ENCODE assay signal across 28 mouse cellular contexts in the genomic region with DNA sequence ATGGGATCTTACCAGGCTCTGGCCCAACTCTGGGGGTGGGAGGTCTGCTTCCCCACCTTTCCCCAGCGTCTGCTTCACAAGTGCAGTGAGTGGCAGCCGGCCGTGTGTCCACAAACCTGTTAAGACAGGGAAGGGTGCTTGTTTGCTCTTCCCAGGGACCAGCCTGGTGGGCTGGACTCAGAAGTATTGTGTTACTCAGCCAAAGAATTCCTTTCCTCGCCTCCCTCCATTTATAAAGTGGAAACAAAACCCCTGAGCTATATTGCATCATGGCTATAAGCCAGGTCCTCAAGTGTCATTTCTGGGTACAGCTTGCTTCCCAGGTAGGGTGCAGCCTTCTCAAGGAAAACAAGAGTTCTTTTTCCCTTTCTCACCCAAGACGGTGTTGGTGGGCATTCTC. TPM values are rescaled to one million over a fixed set of nuclear protein-coding genes. Genes with fewer than 3 reads are reported as not detected.
DNase-seq lines count a peak whose midpoint lies in the region; ATAC-seq lines count a peak whose summit lies in the region.
"Had no signal": no experiment of that assay in that cellular context is flagged by ENCODE, and none has a peak within 500 bp of the region (broad histone marks: within the 10 kb centered on the region; RNA-seq: fewer than 3 reads in every experiment).

No protein-coding gene starts in this region.

- H3K4me3 ChIP-seq in embryonic facial prominence, embryonic 13.5 days: no peak overlapping the region
- H3K4me3 ChIP-seq in embryonic facial prominence, embryonic 10.5 days: no peak overlapping the region
- no peak overlapping the region for H3K4me3 ChIP-seq in lung, embryonic 16.5 days (ENCODE audit: low read length)
- H3K4me3 ChIP-seq in limb, embryonic 10.5 days: no peak overlapping the region
- H3K4me3 ChIP-seq: heart, adult 2 months; heart, embryonic 13.5 days; layer of hippocampus, adult 2 months; limb, embryonic 12.5 days; neural tube, embryonic 12.5 days had no signal

- 51% methylated on average over 5 of the region's 5 CpGs for WGBS in embryonic facial prominence, embryonic 13.5 days
- 70% methylated on average over 5 of the region's 5 CpGs for WGBS in embryonic facial prominence, embryonic 10.5 days
- 45% methylated on average over 5 of the region's 5 CpGs for WGBS in lung, embryonic 16.5 days
- WGBS in limb, embryonic 10.5 days: 77% methylated on average over 5 of the region's 5 CpGs

- intact Hi-C loops in heart, postnatal 36 days (cut with DNase I): no loop called here

- H3K9ac ChIP-seq in embryonic facial prominence, embryonic 13.5 days: no peak overlapping the region
- H3K9ac ChIP-seq in lung, embryonic 16.5 days (ENCODE audit: low read length): peak overlapping the region; percentile 31
- H3K9ac ChIP-seq: forebrain, postnatal 0 days; heart, embryonic 13.5 days; hindbrain, embryonic 14.5 days; limb, embryonic 12.5 days; liver, postnatal 0 days; neural tube, embryonic 12.5 days had no signal

- H3K36me3 ChIP-seq in embryonic facial prominence, embryonic 13.5 days: no peaks in the 10 kb centered on the region
- H3K36me3 ChIP-seq in embryonic facial prominence, embryonic 10.5 days (replicated peaks): no peaks in the 10 kb centered on the region
- H3K36me3 ChIP-seq in lung, embryonic 16.5 days (ENCODE audit: control insufficient read depth, insufficient read depth, low read length): no peaks in the 10 kb centered on the region
- H3K36me3 ChIP-seq in limb, embryonic 10.5 days: no peaks in the 10 kb centered on the region
- H3K36me3 ChIP-seq: heart, embryonic 13.5 days; limb, embryonic 12.5 days; neural tube, embryonic 12.5 days had no signal

- H3K4me2 ChIP-seq in embryonic facial prominence, embryonic 13.5 days: no peak overlapping the region
- H3K4me2 ChIP-seq in lung, embryonic 16.5 days (ENCODE audit: low read depth, low read length): peak overlapping the region; percentile 26; the same call in 1 of the 2 replicates
- H3K4me2 ChIP-seq: heart, embryonic 13.5 days; hindbrain, embryonic 14.5 days; limb, embryonic 12.5 days; liver, embryonic 11.5 days; neural tube, embryonic 12.5 days had no signal

- peaks cover 15% of the 10 kb centered on the region; the same call in 1 of the 2 replicates for H3K4me1 ChIP-seq in embryonic facial prominence, embryonic 13.5 days
- peaks cover 7% of the 10 kb centered on the region; the same call in 1 of the 2 replicates for H3K4me1 ChIP-seq in embryonic facial prominence, embryonic 10.5 days
- peaks cover 11% of the 10 kb centered on the region for H3K4me1 ChIP-seq in lung, embryonic 16.5 days (replicated peaks; ENCODE audit: control insufficient read depth, insufficient read depth, low read length)
- 0 out of 2 replicates have a peak, but pooled peaks cover 5% of the 10 kb centered on the region for H3K4me1 ChIP-seq in limb, embryonic 10.5 days
- H3K4me1 ChIP-seq: heart, embryonic 13.5 days; limb, embryonic 12.5 days; neural tube, embryonic 12.5 days had no signal

- H3K9me3 ChIP-seq in embryonic facial prominence, embryonic 13.5 days: no peaks in the 10 kb centered on the region
- H3K9me3 ChIP-seq in embryonic facial prominence, embryonic 10.5 days: no peaks in the 10 kb centered on the region
- H3K9me3 ChIP-seq in lung, embryonic 16.5 days (ENCODE audit: control insufficient read depth, low read length): no peaks in the 10 kb centered on the region
- no peaks in the 10 kb centered on the region for H3K9me3 ChIP-seq in limb, embryonic 10.5 days (replicated peaks)
- H3K9me3 ChIP-seq: heart, embryonic 13.5 days; limb, embryonic 12.5 days; neural tube, embryonic 12.5 days had no signal

- no peak for DNase-seq in embryonic facial prominence, embryonic 10.5 days (ENCODE audit: low spot score)
- peak; percentile 43 to 76 for DNase-seq in lung, postnatal 4 days
- DNase-seq in heart, postnatal 36 days: no peak
- no peak for DNase-seq in right cerebral cortex, adult 18-20 months
- DNase-seq in limb, embryonic 10.5 days (ENCODE audit: low spot score): no peak
- DNase-seq: adrenal gland, postnatal 14 days; cerebellum, adult 9-10 months; forebrain, postnatal 0 days; gastrocnemius, postnatal 25 days; heart, postnatal 14 days; kidney, postnatal 25 days; layer of hippocampus, postnatal 36 days; midbrain, embryonic 14.5 days; right cerebral cortex, postnatal 25 days had no signal

- ATAC-seq in embryonic facial prominence, embryonic 13.5 days (ENCODE audit: insufficient number of reproducible peaks, insufficient read depth, low FRiP score, low TSS enrichment, low read depth): no peak
- ATAC-seq in lung, embryonic 16.5 days (ENCODE audit: low read depth): peak; percentile 91
- ATAC-seq: forebrain, postnatal 0 days had no signal

- peak overlapping the region; percentile 30; the same call in 1 of the 2 replicates for H3K27ac ChIP-seq in embryonic facial prominence, embryonic 13.5 days
- H3K27ac ChIP-seq in embryonic facial prominence, embryonic 10.5 days (replicated peaks): no peak overlapping the region
- H3K27ac ChIP-seq in lung, embryonic 16.5 days (ENCODE audit: low read length): peak overlapping the region; percentile 89
- H3K27ac ChIP-seq in limb, embryonic 10.5 days: no peak overlapping the region
- H3K27ac ChIP-seq: heart, adult 2 months; heart, embryonic 13.5 days; hindbrain, embryonic 14.5 days; layer of hippocampus, adult 2 months; limb, embryonic 12.5 days; neural tube, embryonic 12.5 days had no signal

- no peaks in the 10 kb centered on the region for H3K27me3 ChIP-seq in embryonic facial prominence, embryonic 13.5 days
- H3K27me3 ChIP-seq in embryonic facial prominence, embryonic 10.5 days (replicated peaks; ENCODE audit: low read depth, poor library complexity, severe bottlenecking): no peaks in the 10 kb centered on the region
- no peaks in the 10 kb centered on the region for H3K27me3 ChIP-seq in lung, embryonic 16.5 days (ENCODE audit: control insufficient read depth, insufficient read depth, low read depth, low read length)
- H3K27me3 ChIP-seq in limb, embryonic 10.5 days (ENCODE audit: low read depth, poor library complexity, severe bottlenecking): no peaks in the 10 kb centered on the region
- H3K27me3 ChIP-seq: heart, embryonic 13.5 days; limb, embryonic 12.5 days; neural tube, embryonic 12.5 days had no signal

RNA-seq across cellular contexts. Expression of a gene that starts 3.4 kb away (rescaled TPM):
- polyA plus RNA-seq in embryonic facial prominence, embryonic 13.5 days (2015; fragmentation: Nextera tagmentation; extraction: Ambion mirVana): 0.03 TPM in 2 replicates
- 0.01 TPM in 2 replicates for polyA plus RNA-seq in embryonic facial prominence, embryonic 10.5 days (2016; fragmentation: Nextera tagmentation; extraction: Ambion mirVana)
- 0.08 and 0.13 TPM in 2 replicates for polyA plus RNA-seq in lung, embryonic 16.5 days (2015; fragmentation: Nextera tagmentation; extraction: Ambion mirVana)
- not detected for total RNA-seq in heart, postnatal 36 days (2021)
- polyA plus RNA-seq in limb, embryonic 10.5 days (2016; fragmentation: Nextera tagmentation; extraction: Ambion mirVana): 0.03 TPM in 1 of 2 replicates, not detected in the other
- total RNA-seq: adrenal gland, postnatal 14 days; forebrain, postnatal 0 days; gastrocnemius, postnatal 25 days; heart, adult 2 months; heart, postnatal 14 days; layer of hippocampus, adult 2 months; layer of hippocampus, postnatal 36 days; left cerebral cortex, postnatal 10 days had no signal
- polyA plus RNA-seq: forebrain, embryonic 11.5 days; hindbrain, embryonic 14.5 days; inflammation-experienced regulatory T-cells, adult 6 months; liver, postnatal 0 days had no signal

RNA-seq across cellular contexts. Expression of a gene that starts 44.8 kb away (rescaled TPM):
- polyA plus RNA-seq in embryonic facial prominence, embryonic 13.5 days (2015; fragmentation: Nextera tagmentation; extraction: Ambion mirVana): 0.15 TPM in 1 of 2 replicates, not detected in the other
- polyA plus RNA-seq in embryonic facial prominence, embryonic 10.5 days (2016; fragmentation: Nextera tagmentation; extraction: Ambion mirVana): not detected in 2 replicates
- polyA plus RNA-seq in lung, embryonic 16.5 days (2015; fragmentation: Nextera tagmentation; extraction: Ambion mirVana): 0.11 TPM in 2 replicates
- total RNA-seq in heart, postnatal 36 days (2021): under 1 TPM; 0.35 to 0.50 TPM
- not detected in 2 replicates for polyA plus RNA-seq in limb, embryonic 10.5 days (2016; fragmentation: Nextera tagmentation; extraction: Ambion mirVana)
- total RNA-seq: common myeloid progenitor, adult 5-6 weeks; layer of hippocampus, adult 2 months; layer of hippocampus, postnatal 36 days; left cerebral cortex, postnatal 10 days had no signal
- polyA plus RNA-seq: forebrain, embryonic 11.5 days; forebrain, postnatal 0 days; heart, embryonic 13.5 days; hindbrain, embryonic 14.5 days; limb, embryonic 12.5 days; neural tube, embryonic 12.5 days had no signal

Comparison
In these comparisons a context has a peak if more than half of its experiments do, and no peak if none do; other contexts are left out.
1. H3K27ac ChIP-seq: peak in embryonic facial prominence, embryonic 13.5 days (single experiment) and lung, embryonic 16.5 days (single experiment); none in embryonic facial prominence, embryonic 10.5 days (single experiment) and limb, embryonic 10.5 days (single experiment).
2. DNase-seq: peak in lung, postnatal 4 days (2 of 2); none in embryonic facial prominence, embryonic 10.5 days (single experiment), heart, postnatal 36 days (0 of 2), right cerebral cortex, adult 18-20 months (single experiment) and limb, embryonic 10.5 days (single experiment).